Mouse (Mus musculus) left cerebral cortex, adult 9 months (tissue): ENCODE measurements around the gene Wwox.

ENCODE experiments used
- DNase-seq, 2 experiments: peaks; one replicate each; pipeline ENCODE4 v3.0.0; 2022; ENCODE audit warnings: low spot score in 2 of 2

Gene Wwox

DNA sequence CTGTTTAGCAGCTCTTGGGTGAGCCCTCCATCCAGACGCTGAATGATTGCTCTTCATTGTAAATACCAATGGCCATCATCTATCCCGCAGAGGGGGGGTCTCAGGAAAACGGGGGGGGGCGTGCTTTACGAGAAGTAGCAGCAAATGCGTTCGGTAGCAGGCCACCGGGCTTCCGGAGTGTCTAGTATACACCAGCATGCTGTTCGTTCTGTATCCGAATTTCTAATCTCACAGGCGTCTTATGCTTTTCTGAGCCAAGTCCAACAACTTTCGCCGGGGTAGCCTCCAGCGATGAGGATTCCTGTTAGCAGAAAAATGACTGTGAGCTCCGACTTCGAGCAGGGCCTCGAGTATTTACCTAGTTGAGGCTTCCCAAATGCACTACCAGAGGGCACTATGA lies 719.8 kb downstream of the Wwox start:
- DNase-seq, result peak in 1 of 2 experiments; percentile 41

- DNase-seq, result peak in 1 of 2 experiments; percentile 48
Measured at GRCm38 (mm10) chr8:115159711-115160374, 720.4 kb downstream of the Wwox start.

GRCm38 (mm10) chr8:115160407-115160806 lies 721.0 kb downstream of the Wwox start:
- DNase-seq, result no peak

DNA sequence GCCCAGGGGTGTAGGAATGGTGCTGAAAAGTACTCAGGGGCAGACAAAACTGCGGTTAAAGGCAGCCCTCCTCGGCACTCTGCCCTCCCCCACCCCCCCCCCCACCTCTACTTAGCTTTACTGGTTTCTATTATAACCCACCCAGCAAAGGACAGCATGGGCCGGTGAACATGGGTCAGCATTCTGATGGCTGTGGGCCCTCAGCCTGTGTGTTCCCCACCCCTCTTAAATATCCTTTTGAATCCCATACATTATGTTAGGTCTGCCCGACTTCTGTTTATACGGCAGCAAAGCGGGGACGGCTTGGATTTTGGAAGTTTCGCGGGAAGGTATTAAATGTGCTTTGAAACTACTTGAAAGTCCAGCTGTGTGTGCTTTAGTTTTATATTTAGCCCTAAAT lies 722.1 kb downstream of the Wwox start:
- no peak for DNase-seq

DNA sequence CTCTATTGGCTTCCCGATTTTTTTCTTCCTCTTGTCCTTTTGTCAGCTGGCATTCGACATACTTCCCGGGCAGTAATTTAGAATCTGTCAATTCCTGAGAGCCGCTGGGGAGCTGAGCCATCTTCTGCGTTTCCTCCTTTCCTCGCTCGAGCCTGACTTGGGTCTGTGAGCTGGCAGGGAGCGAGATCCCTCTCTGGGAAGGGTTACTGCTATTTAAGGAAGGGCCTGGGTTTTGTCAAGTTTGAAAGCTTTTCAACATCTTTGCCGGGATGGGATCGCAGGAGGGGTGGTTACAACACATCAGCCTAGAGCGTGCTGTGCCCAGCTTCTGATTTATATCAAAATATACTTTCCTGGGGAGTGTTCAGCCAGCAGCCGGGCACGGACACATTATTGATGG lies 725.4 kb downstream of the Wwox start:
- DNase-seq, result no peak

DNA sequence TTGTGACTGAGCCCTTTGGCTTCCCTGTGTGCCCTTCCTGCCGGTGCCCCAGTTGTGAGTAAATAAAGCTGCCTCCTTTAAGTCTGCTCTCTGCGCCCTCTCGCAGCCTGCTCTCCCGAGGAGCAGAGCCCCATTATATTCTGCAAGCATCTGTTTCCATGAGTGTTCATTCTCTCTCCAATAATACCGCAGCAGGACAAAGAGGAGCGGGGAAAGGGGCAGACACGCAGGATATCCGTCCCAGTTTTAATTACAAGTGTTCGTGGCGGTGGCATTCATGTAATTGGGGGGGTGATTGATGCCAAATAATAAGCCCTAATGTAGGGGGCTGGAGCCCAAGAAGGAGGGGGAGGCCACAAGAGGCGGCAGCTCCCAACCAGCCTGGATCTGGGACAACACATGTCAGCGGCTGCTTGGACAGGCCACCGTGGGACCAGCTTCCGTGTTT lies 734.2 kb downstream of the Wwox start:
- DNase-seq, result no peak

DNA sequence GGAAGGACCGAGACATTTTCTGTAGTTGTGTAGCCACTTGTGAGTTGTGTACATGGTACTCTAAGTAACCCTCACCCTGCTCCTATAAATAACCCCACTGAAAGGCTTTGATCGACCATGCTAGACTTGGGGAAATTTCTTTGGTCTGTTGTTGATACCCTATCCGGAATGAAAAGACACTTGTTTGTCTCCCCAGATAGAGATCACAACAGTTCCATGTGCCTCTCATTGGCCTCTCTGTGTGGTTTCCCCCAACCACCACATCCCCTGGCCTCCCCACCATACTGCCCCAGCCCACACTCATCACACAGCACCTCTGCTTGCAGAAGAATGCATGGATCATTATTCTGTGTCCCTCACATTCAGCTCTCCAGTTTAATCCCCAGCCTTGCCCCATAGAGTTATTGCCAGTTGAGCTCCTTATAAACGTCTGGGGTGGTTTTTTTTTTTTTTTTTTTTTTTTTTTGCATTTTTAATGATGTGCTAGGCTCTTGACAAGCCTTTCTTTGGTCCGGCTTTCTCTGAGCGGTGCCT lies 746.0 kb downstream of the Wwox start:
- DNase-seq, result no peak

- DNase-seq, result no peak
Measured at GRCm38 (mm10) chr8:115186121-115186811, 746.8 kb downstream of the Wwox start.

DNA sequence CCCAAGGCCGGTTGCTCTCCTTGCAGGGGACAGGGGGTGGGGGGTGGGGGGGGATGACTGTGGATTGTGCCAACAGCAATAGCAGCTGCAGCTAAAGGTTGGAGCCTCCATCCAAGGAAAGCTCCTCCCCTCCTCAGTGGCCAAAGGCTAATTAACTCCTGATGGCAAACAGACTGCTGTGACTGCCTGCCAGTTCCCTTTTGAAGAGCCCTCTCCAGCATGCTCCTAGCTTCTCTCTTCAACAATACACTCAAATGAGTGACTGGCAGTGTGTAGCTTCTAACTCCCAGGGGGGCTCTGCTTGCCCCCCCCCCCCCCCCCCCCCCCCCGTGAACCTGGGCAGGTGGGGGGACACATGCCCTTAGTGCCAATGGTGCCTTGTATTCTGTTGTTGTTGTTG lies 747.4 kb downstream of the Wwox start:
- DNase-seq, result no peak

DNA sequence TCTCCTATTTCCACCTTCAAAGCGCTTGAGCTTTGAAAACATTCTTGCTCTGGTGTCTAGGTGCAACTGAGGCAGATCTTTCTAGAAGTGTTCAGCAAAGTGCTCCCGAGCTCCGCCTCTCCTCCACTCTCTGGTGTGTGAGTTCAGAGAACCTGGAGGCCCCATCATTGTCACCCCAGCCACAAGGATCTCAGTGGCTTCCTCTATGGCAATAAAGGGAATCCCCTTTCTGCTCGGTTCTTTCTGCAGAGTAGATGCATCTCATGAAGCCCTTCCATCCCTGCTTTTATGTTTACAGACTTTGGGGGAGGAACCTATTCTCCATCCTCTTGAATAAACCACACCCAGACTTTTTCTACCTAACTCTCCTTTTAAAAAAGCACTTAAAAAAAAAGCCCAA lies 749.0 kb downstream of the Wwox start:
- no peak for DNase-seq

GRCm38 (mm10) chr8:115189836-115190235 lies 750.4 kb downstream of the Wwox start:
- no peak for DNase-seq

GRCm38 (mm10) chr8:115193767-115194166 lies 754.3 kb downstream of the Wwox start:
- DNase-seq, result no peak

DNA sequence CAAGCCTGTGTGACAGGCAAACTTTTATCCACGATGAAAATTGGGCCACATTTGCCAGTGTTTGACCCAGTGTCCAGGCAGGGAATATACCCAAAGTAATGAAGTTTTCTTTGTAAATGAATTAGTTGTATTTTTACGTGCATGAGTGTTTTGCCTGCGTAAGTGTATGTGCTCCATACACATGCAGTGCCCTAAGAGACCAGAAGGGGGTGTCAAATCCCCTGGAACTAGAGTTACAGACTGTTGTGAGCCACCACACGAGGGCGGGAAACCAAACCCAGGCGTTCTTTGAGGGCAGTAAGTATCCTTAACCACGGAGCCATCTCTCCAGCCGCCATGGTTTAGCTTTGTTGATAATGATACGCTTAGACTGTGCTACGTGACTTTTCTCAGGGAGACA lies 755.9 kb downstream of the Wwox start:
- no peak for DNase-seq

GRCm38 (mm10) chr8:115196859-115197258 lies 757.4 kb downstream of the Wwox start:
- DNase-seq, result no peak

GRCm38 (mm10) chr8:115199204-115199603 lies 759.7 kb downstream of the Wwox start:
- no peak for DNase-seq

- no peak for DNase-seq
Measured at GRCm38 (mm10) chr8:115199616-115200150, 760.2 kb downstream of the Wwox start.

DNA sequence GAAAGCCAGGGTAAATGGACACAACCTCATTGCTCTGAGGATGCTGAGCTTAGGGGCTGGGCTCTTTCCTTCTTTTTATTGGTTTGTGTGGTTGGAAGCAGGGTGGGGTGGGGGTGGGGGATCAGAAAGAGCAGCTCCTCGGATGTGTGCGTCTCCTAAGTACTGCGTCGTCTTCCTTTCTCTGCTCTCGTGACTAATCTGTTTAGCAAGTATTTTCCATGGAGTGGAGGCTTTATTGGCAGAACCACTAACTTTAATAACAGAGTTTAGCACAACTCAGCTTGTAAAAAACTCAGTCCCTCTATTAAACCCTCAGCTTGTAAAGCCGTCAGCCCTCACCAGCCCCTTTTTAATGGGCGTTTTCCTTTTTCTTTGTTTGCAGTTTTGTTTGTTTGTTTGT lies 762.3 kb downstream of the Wwox start:
- DNase-seq, result no peak

GRCm38 (mm10) chr8:115207480-115207879 lies 768.0 kb downstream of the Wwox start:
- no peak for DNase-seq

DNA sequence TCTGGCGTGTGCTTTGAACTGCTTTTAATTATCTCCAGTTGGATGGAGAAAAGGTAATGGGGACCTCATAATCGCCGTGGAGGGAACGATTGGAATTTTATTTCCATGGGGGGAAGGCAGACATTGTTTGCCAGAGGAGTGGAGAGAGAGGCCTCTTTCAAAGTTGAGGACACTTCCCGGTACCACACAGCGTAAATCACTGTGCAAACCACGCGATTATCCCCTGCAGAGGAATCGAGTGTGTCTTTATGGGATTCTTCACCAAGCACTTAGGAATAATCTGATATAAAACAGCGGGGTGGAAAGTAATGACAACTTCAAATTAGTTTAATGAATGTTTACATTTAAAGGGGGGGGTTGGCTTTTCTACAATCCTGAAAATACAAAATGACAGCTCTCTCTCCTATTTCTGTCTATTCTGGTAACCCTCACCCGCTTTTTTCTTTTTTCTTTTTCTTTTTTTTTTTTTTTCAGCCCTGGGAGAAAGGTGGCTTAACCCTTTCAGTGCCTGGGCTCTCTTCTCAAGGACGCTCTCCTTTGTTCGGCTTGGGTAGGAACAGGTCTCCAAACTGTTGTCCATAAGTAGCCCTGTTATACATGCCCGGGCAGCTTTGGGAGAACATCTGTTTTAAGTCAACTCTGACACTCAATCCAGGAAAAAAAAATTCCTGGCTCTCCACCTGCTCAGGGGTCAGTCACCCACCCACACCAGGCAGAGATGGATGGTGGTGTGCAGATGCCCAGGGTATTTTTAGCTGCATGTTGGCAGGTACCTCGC lies 769.1 kb downstream of the Wwox start:
- no peak for DNase-seq

GRCm38 (mm10) chr8:115210014-115210413 lies 770.6 kb downstream of the Wwox start:
- no peak for DNase-seq

- DNase-seq, result no peak
Measured at GRCm38 (mm10) chr8:115213126-115213525, 773.7 kb downstream of the Wwox start.

GRCm38 (mm10) chr8:115214870-115215269 lies 775.4 kb downstream of the Wwox start:
- DNase-seq, result no peak
